Mouse (Mus musculus): ENCODE results near the gene Syne2. TPM values are rescaled to one million over a fixed set of nuclear protein-coding genes. Genes with fewer than 3 reads are reported as not detected.

The Syne2 gene
- polyA plus RNA-seq, 1 experiment from 2014 or later: 45.9 TPM

DNA sequence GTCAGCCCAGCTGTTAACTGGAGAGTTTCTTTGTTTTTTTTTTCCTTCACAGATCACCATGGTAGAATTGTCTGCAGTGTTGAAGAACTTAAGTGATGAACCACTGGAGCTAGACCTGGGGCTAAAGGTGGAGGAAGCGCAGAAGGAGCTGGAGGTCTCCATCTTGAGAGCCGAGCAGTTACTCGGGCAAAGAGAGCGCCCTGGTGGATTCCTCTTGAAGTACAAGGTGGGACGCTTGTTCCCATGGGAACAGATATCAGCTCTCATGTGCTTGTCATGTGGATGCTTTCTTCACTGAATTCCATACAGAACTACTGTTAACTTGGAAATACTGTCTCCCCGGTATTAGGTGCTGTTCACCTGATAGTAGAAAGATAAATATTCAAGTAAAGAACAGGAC is 101.0 kb downstream of the Syne2 start:
- Histone ChIP-seq H3K9ac (replicated peaks; ENCODE audit: low read depth, low read length) (no peak overlapping the region), H3K4me1 (ENCODE audit: control insufficient read depth, insufficient read depth, low read length) (no peaks in the 10 kb centered on the region), H3K36me3 (ENCODE audit: control insufficient read depth, insufficient read depth, low read length) (peaks cover 19% of the 10 kb centered on the region; the same call in 1 of the 2 replicates), H3K4me3 (ENCODE audit: low read depth, low read length) (no peak overlapping the region), H3K9me3 (ENCODE audit: control insufficient read depth, low read length) (no peaks in the 10 kb centered on the region), H3K27me3 (ENCODE audit: control insufficient read depth, insufficient read depth, low read length) (no peaks in the 10 kb centered on the region), H3K27ac (ENCODE audit: low read depth, low read length) (no peak overlapping the region), H3K4me2 (ENCODE audit: low read depth, low read length) (no peak overlapping the region)
- no peak for ATAC-seq (ENCODE audit: low read depth)
- WGBS: 58% methylated on average over 6 of the region's 6 CpGs

GRCm38 (mm10) chr12:75922900-75923299 is 105.0 kb downstream of the Syne2 start:
- ATAC-seq (ENCODE audit: low read depth): peak; percentile 68; the same call in 1 of the 2 replicates
- Histone ChIP-seq H3K27ac (ENCODE audit: low read depth, low read length) (no peak overlapping the region), H3K4me1 (ENCODE audit: control insufficient read depth, insufficient read depth, low read length) (no peaks in the 10 kb centered on the region), H3K4me2 (ENCODE audit: low read depth, low read length) (no peak overlapping the region), H3K9me3 (ENCODE audit: control insufficient read depth, low read length) (no peaks in the 10 kb centered on the region), H3K9ac (replicated peaks; ENCODE audit: low read depth, low read length) (no peak overlapping the region), H3K4me3 (ENCODE audit: low read depth, low read length) (no peak overlapping the region), H3K27me3 (ENCODE audit: control insufficient read depth, insufficient read depth, low read length) (no peaks in the 10 kb centered on the region), H3K36me3 (ENCODE audit: control insufficient read depth, insufficient read depth, low read length) (peaks cover 19% of the 10 kb centered on the region; the same call in 1 of the 2 replicates)
- WGBS: 29% methylated on average over 11 of the region's 11 CpGs

- peaks cover 16% of the 10 kb centered on the region for H3K36me3 ChIP-seq (ENCODE audit: control insufficient read depth, insufficient read depth, low read length)
- H3K4me2 ChIP-seq (ENCODE audit: low read depth, low read length): no peak overlapping the region
- no peak for ATAC-seq (ENCODE audit: low read depth)
- no peak overlapping the region for H3K4me3 ChIP-seq (ENCODE audit: low read depth, low read length)
- H3K9ac ChIP-seq (replicated peaks; ENCODE audit: low read depth, low read length): no peak overlapping the region
- H3K4me1 ChIP-seq (ENCODE audit: control insufficient read depth, insufficient read depth, low read length): no peaks in the 10 kb centered on the region
- H3K9me3 ChIP-seq (ENCODE audit: control insufficient read depth, low read length): no peaks in the 10 kb centered on the region
- WGBS: 94% methylated on average over 11 of the region's 11 CpGs
- no peaks in the 10 kb centered on the region for H3K27me3 ChIP-seq (ENCODE audit: control insufficient read depth, insufficient read depth, low read length)
- no peak overlapping the region for H3K27ac ChIP-seq (ENCODE audit: low read depth, low read length)
Observed at GRCm38 (mm10) chr12:75924852-75925251, 106.9 kb downstream of the Syne2 start.

GRCm38 (mm10) chr12:75927596-75927995 is 109.7 kb downstream of the Syne2 start:
- no peak overlapping the region for H3K4me2 ChIP-seq (ENCODE audit: low read depth, low read length)
- H3K4me3 ChIP-seq (ENCODE audit: low read depth, low read length): no peak overlapping the region
- 76% methylated on average over 1 of the region's 1 CpGs for WGBS
- no peaks in the 10 kb centered on the region for H3K9me3 ChIP-seq (ENCODE audit: control insufficient read depth, low read length)
- no peak overlapping the region for H3K9ac ChIP-seq (replicated peaks; ENCODE audit: low read depth, low read length)
- H3K27ac ChIP-seq (ENCODE audit: low read depth, low read length): no peak overlapping the region
- no peaks in the 10 kb centered on the region for H3K4me1 ChIP-seq (ENCODE audit: control insufficient read depth, insufficient read depth, low read length)
- no peaks in the 10 kb centered on the region for H3K27me3 ChIP-seq (ENCODE audit: control insufficient read depth, insufficient read depth, low read length)
- H3K36me3 ChIP-seq (ENCODE audit: control insufficient read depth, insufficient read depth, low read length): peaks cover 31% of the 10 kb centered on the region
- no peak for ATAC-seq (ENCODE audit: low read depth)

- 87% methylated on average over 4 of the region's 4 CpGs for WGBS
- Histone ChIP-seq H3K27ac (ENCODE audit: low read depth, low read length) (no peak overlapping the region), H3K4me1 (ENCODE audit: control insufficient read depth, insufficient read depth, low read length) (no peaks in the 10 kb centered on the region), H3K9me3 (ENCODE audit: control insufficient read depth, low read length) (no peaks in the 10 kb centered on the region), H3K9ac (replicated peaks; ENCODE audit: low read depth, low read length) (no peak overlapping the region), H3K27me3 (ENCODE audit: control insufficient read depth, insufficient read depth, low read length) (no peaks in the 10 kb centered on the region), H3K36me3 (ENCODE audit: control insufficient read depth, insufficient read depth, low read length) (peaks cover 20% of the 10 kb centered on the region), H3K4me3 (ENCODE audit: low read depth, low read length) (no peak overlapping the region), H3K4me2 (ENCODE audit: low read depth, low read length) (no peak overlapping the region)
- no peak for ATAC-seq (ENCODE audit: low read depth)
Observed at GRCm38 (mm10) chr12:75933561-75933960, 115.6 kb downstream of the Syne2 start.

DNA sequence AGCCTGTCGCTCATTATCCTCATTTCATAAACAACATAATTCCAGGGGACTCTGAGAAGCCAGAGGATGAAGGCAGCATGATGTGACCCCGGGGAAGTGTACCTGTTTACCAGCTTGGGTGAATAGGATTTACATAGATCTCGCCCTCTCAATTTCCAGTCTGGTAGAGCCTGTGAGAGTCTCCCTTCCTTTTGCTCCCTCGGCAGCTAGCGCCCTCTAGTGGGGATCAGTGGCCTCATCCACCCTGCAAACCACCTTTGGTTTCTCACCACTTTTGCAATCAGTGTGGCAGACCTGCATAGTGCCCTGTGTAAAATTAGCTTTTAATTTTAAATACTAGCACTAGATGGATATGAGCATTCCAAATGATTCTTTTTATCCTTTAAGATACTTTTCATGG is 133.4 kb downstream of the Syne2 start:
- H3K4me2 ChIP-seq (ENCODE audit: low read depth, low read length): no peak overlapping the region
- H3K4me3 ChIP-seq (ENCODE audit: low read depth, low read length): no peak overlapping the region
- ATAC-seq (ENCODE audit: low read depth): no peak
- H3K4me1 ChIP-seq (ENCODE audit: control insufficient read depth, insufficient read depth, low read length): no peaks in the 10 kb centered on the region
- no peaks in the 10 kb centered on the region for H3K9me3 ChIP-seq (ENCODE audit: control insufficient read depth, low read length)
- H3K27ac ChIP-seq (ENCODE audit: low read depth, low read length): no peak overlapping the region
- H3K27me3 ChIP-seq (ENCODE audit: control insufficient read depth, insufficient read depth, low read length): no peaks in the 10 kb centered on the region
- peaks cover 7% of the 10 kb centered on the region; the same call in 1 of the 2 replicates for H3K36me3 ChIP-seq (ENCODE audit: control insufficient read depth, insufficient read depth, low read length)
- H3K9ac ChIP-seq (replicated peaks; ENCODE audit: low read depth, low read length): no peak overlapping the region
- 56% methylated on average over 5 of the region's 5 CpGs for WGBS

DNA sequence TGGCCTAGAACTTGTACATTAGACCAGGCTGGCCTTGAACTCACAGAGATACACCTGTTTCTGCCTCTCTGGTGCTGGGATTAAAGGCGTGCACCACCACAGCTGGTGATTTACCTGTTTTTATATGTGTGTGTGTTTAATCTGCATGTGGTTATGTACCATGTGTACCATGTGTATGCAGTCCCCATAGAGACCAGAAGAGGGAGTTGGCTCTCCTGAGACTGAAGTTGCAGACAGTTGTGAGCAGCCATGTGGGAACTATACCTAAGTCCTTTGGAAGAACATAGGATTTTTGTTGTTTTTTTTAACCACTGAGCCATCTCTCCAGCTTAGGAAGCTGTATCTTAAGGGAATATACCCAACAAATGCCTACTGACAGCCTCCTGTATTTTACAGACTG is 134.1 kb downstream of the Syne2 start:
- WGBS: 97% methylated on average over 1 of the region's 1 CpGs

DNA sequence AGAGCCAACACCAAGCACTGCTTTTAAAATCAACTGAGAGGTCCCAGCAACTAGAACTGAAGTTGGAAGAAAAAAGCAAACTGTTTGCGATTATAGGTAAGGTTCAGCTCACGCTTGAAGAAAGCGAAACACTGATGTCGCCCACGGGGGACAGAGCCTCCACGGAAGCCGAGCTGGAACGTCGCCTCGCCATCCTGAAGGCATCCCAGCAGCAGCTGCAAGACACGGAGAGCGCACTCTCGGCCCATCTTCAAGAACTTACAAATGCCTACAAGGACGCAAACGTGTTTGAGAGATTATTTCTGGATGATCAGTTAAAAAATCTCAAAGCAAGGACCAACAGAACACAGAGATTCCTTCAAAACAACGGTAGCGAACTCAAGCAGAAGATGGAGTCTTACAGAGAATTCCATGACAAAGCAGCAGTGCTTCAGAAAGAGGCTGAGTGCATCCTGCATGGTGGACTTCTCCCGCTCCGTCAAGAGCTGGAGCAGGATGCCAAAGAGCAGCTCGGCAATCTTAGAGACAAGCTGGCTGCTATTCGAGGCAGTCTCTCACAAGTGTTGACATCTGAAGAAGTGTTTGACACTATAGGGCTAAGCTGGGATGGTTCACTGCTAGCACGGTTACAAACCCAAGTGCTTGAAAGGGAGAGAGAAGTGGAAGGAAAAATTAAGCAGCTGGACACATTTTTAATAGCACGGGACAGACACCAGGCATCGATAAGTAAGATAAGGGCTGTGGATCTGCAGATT is 148.7 kb downstream of the Syne2 start:
- ATAC-seq (ENCODE audit: low read depth): no peak
- Histone ChIP-seq H3K4me2 (ENCODE audit: low read depth, low read length) (no peak overlapping the region), H3K36me3 (ENCODE audit: control insufficient read depth, insufficient read depth, low read length) (peaks cover 11% of the 10 kb centered on the region; the same call in 1 of the 2 replicates), H3K9me3 (ENCODE audit: control insufficient read depth, low read length) (no peaks in the 10 kb centered on the region), H3K4me3 (ENCODE audit: low read depth, low read length) (no peak overlapping the region), H3K27ac (ENCODE audit: low read depth, low read length) (no peak overlapping the region), H3K27me3 (ENCODE audit: control insufficient read depth, insufficient read depth, low read length) (no peaks in the 10 kb centered on the region), H3K4me1 (ENCODE audit: control insufficient read depth, insufficient read depth, low read length) (no peaks in the 10 kb centered on the region), H3K9ac (replicated peaks; ENCODE audit: low read depth, low read length) (no peak overlapping the region)
- WGBS: 94% methylated on average over 24 of the region's 24 CpGs

More for the DNA sequence above, 134.1 kb downstream of the Syne2 start:
- Histone ChIP-seq H3K4me1 (ENCODE audit: control insufficient read depth, insufficient read depth, low read length) (no peaks in the 10 kb centered on the region), H3K27ac (ENCODE audit: low read depth, low read length) (no peak overlapping the region), H3K4me3 (ENCODE audit: low read depth, low read length) (no peak overlapping the region), H3K9me3 (ENCODE audit: control insufficient read depth, low read length) (no peaks in the 10 kb centered on the region), H3K9ac (replicated peaks; ENCODE audit: low read depth, low read length) (no peak overlapping the region), H3K27me3 (ENCODE audit: control insufficient read depth, insufficient read depth, low read length) (no peaks in the 10 kb centered on the region), H3K36me3 (ENCODE audit: control insufficient read depth, insufficient read depth, low read length) (peaks cover 7% of the 10 kb centered on the region; the same call in 1 of the 2 replicates), H3K4me2 (ENCODE audit: low read depth, low read length) (no peak overlapping the region)
- ATAC-seq (ENCODE audit: low read depth): no peak

DNA sequence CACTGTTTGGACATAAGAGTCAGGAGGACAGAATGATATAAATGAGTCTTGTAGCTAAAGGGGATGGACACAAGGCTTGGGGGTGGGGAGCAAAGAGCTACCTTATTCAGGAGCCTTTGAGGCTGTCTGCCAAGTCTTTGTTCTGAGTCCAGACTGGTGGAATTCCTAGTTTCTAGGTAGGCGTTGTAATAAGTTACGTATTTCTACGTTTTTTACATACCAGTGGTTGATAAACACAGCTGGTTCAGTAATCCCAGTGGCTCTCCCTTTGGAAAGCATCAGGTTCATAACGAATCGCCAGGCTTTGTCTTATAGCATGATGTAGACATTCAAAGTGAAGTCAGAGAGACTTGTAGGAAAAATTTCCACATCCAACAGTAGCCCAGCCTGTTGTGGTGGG is 161.1 kb downstream of the Syne2 start:
- Histone ChIP-seq H3K4me3 (ENCODE audit: low read depth, low read length) (no peak overlapping the region), H3K9ac (replicated peaks; ENCODE audit: low read depth, low read length) (no peak overlapping the region), H3K36me3 (ENCODE audit: control insufficient read depth, insufficient read depth, low read length) (0 out of 2 replicates have a peak, but pooled peaks cover 2% of the 10 kb centered on the region), H3K4me1 (ENCODE audit: control insufficient read depth, insufficient read depth, low read length) (no peaks in the 10 kb centered on the region), H3K9me3 (ENCODE audit: control insufficient read depth, low read length) (no peaks in the 10 kb centered on the region), H3K27ac (ENCODE audit: low read depth, low read length) (no peak overlapping the region), H3K27me3 (ENCODE audit: control insufficient read depth, insufficient read depth, low read length) (no peaks in the 10 kb centered on the region), H3K4me2 (ENCODE audit: low read depth, low read length) (no peak overlapping the region)
- no peak for ATAC-seq (ENCODE audit: low read depth)
- WGBS: 93% methylated on average over 5 of the region's 5 CpGs
